Mouse (Mus musculus) G1E (cell line): ENCODE data around the gene Elovl2.

Experiments
- CTCF ChIP-seq: IDR thresholded peaks from 2 replicates; pipeline ENCODE4 v1.5.1; 2012; ENCODE audit warnings: low read depth, low read length, inconsistent platforms, mixed read lengths
- GATA1 ChIP-seq: IDR thresholded peaks from 2 replicates; pipeline ENCODE4 v1.6.1; 2012; ENCODE audit warnings: borderline replicate concordance, low read length, inconsistent platforms, mixed read lengths
- GATA2 ChIP-seq: IDR thresholded peaks from 2 replicates; pipeline ENCODE4 v1.6.1; 2012; ENCODE audit warnings: low read depth, low read length, inconsistent platforms, borderline replicate concordance
- POLR2AphosphoS5 ChIP-seq: IDR thresholded peaks from 2 replicates; pipeline ENCODE4 v1.6.1; 2012; ENCODE audit warnings: low read depth, low read length, inconsistent platforms; ENCODE audit not compliant: insufficient replicate concordance
- TAL1 ChIP-seq: conservative IDR thresholded peaks from 2 replicates; pipeline ENCODE4 v1.6.1; 2012; ENCODE audit warnings: low read depth, low read length, inconsistent platforms, mixed read lengths

- TF ChIP-seq CTCF (no peak), TAL1 (no peak), GATA1 (no peak), POLR2AphosphoS5 (no peak), GATA2 (no peak)
Observed at GRCm38 (mm10) chr13:41231389-41231983, 11.3 kb upstream of the Elovl2 start.
